Mouse (Mus musculus) neural tube, embryonic 13.5 days (tissue): ENCODE measurements around the gene Fxr2. TPM values are rescaled to one million over a fixed set of nuclear protein-coding genes. Genes with fewer than 3 reads are reported as not detected.

Experiments used
- ATAC-seq: fragments of 200-750 bp; cut with Nextera tagmentation; 2 replicates; pipeline ENCODE4 v1.8.0; 2017; ENCODE audit warnings: low read depth, mild to moderate bottlenecking, moderate TSS enrichment, moderate library complexity
- H3K27ac ChIP-seq: fragments of 300-500 bp; sonication (generic); replicated peaks from 2 replicates; pipeline ENCODE4 v1.5.1; 2015; ENCODE audit warnings: moderate library complexity, mild to moderate bottlenecking, inconsistent platforms
- H3K27me3 ChIP-seq: fragments of 300-500 bp; sonication (generic); 2 replicates; pipeline ENCODE4 v1.6.1; 2015; ENCODE audit warnings: mild to moderate bottlenecking, inconsistent platforms
- H3K36me3 ChIP-seq: fragments of 300-500 bp; sonication (generic); 2 replicates; pipeline ENCODE4 v1.6.1; 2015; ENCODE audit warnings: mild to moderate bottlenecking, inconsistent platforms
- H3K4me1 ChIP-seq: fragments of 300-500 bp; sonication (generic); replicated peaks from 2 replicates; pipeline ENCODE4 v1.6.1; 2015; ENCODE audit warnings: inconsistent platforms
- H3K4me2 ChIP-seq: fragments of 300-500 bp; sonication (generic); 2 replicates; pipeline ENCODE4 v1.6.1; 2015; ENCODE audit warnings: inconsistent platforms, mild to moderate bottlenecking, moderate library complexity
- H3K4me3 ChIP-seq: fragments of 300-500 bp; sonication (generic); 2 replicates; pipeline ENCODE4 v1.5.1; 2015; ENCODE audit warnings: mild to moderate bottlenecking, inconsistent platforms
- H3K9ac ChIP-seq: fragments of 300-500 bp; sonication (generic); 2 replicates; pipeline ENCODE4 v1.6.1; 2015; ENCODE audit warnings: moderate library complexity, mild to moderate bottlenecking, inconsistent platforms
- H3K9me3 ChIP-seq: fragments of 300-500 bp; sonication (generic); 2 replicates; pipeline ENCODE4 v1.6.1; 2016; ENCODE audit warnings: inconsistent platforms
- WGBS: fragments of 180-500 bp; shearing (Covaris S2); methylation state at CpG from one replicate; pipeline ENCODE4 v1.1.7; 2015; 5-methylcytosine and 5-hydroxymethylcytosine counted together
- polyA plus RNA-seq: library from polyadenylated mRNA; unstranded; fragments of >200 nt; fragmentation: Nextera tagmentation; extraction: Ambion mirVana; gene quantifications from 2 replicates; pipeline ENCODE4 v1.2.1, GENCODE M21; 2015

Gene Fxr2
- polyA plus RNA-seq, 1 experiment from 2014 or later: 55.1 TPM

- peaks cover 5% of the 10 kb centered on the region; the same call in 1 of the 2 replicates for H3K27me3 ChIP-seq
- H3K27ac ChIP-seq: peak overlapping the region; percentile 52
- H3K4me2 ChIP-seq: peak overlapping the region; percentile 4; the same call in 1 of the 2 replicates
- no peak overlapping the region for H3K9ac ChIP-seq
- H3K4me3 ChIP-seq: no peak overlapping the region
- WGBS: 16% methylated on average over 6 of the region's 6 CpGs
- H3K9me3 ChIP-seq: no peaks in the 10 kb centered on the region
- ATAC-seq: peak; percentile 52
- peaks cover 41% of the 10 kb centered on the region for H3K4me1 ChIP-seq
- H3K36me3 ChIP-seq: peaks cover 17% of the 10 kb centered on the region
Observed at GRCm38 (mm10) chr11:69600098-69600497, 32.7 kb upstream of the Fxr2 start.

DNA sequence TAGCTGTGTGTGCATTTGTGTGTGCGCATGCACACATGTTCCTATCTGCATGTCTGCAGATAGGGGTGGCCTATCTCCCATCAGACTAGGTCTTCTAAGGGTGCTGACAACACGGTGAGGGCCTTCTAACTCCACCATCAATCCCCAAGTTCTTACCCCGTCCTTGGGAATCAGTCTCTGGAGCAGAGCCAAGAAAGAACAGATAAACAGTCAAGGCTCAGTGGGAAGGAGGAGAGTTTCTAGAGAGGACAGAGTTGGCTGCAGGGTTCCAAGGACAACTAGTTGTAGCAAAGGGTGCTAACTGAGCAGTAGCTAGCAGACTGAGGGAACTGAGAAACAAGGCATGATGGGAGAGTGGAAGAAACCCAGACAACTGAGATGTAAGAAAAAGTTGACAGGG is 31.0 kb upstream of the Fxr2 start:
- WGBS: 84% methylated on average over 3 of the region's 3 CpGs
- no peak for ATAC-seq
- peaks cover 44% of the 10 kb centered on the region for H3K4me1 ChIP-seq

GRCm38 (mm10) chr11:69603516-69603915 is 29.3 kb upstream of the Fxr2 start:
- 75% methylated on average over 8 of the region's 8 CpGs for WGBS
- no peak for ATAC-seq
- peak overlapping the region; percentile 99 for H3K4me2 ChIP-seq
- H3K27me3 ChIP-seq: peaks cover 5% of the 10 kb centered on the region; the same call in 1 of the 2 replicates
- no peaks in the 10 kb centered on the region for H3K9me3 ChIP-seq
- no peak overlapping the region for H3K27ac ChIP-seq
- H3K36me3 ChIP-seq: peaks cover 17% of the 10 kb centered on the region
- H3K9ac ChIP-seq: no peak overlapping the region
- peaks cover 44% of the 10 kb centered on the region for H3K4me1 ChIP-seq
- H3K4me3 ChIP-seq: peak overlapping the region; percentile 71; the same call in 1 of the 2 replicates

More for the DNA sequence above, 31.0 kb upstream of the Fxr2 start:
- Histone ChIP-seq H3K4me3 (no peak overlapping the region), H3K36me3 (peaks cover 17% of the 10 kb centered on the region), H3K27ac (no peak overlapping the region), H3K4me2 (no peak overlapping the region), H3K9ac (no peak overlapping the region), H3K9me3 (no peaks in the 10 kb centered on the region), H3K27me3 (peaks cover 5% of the 10 kb centered on the region; the same call in 1 of the 2 replicates)

DNA sequence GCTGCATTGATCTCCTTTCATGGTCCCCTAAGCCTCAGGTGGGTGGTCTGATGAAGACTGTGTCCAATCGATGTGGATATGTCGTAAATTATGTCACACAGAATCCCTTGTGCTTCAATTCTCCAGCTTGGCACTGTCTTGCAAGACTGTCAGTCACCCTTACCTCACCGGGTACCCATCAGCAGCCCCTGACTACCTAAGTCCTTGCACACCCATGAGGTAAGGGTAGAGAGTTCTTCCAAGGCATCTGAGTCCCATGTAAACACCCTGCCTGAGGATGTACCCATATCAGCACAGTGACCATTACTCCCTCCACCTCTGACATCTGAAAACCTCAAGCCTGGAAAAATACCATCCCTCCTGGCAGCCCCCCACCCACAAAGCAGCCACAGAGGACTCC is 28.4 kb upstream of the Fxr2 start:
- Histone ChIP-seq H3K9me3 (no peaks in the 10 kb centered on the region), H3K4me2 (peak overlapping the region; percentile 99), H3K36me3 (peaks cover 17% of the 10 kb centered on the region), H3K4me1 (peaks cover 42% of the 10 kb centered on the region), H3K4me3 (peak overlapping the region; percentile 71), H3K9ac (peak overlapping the region; percentile 89), H3K27me3 (peaks cover 5% of the 10 kb centered on the region; the same call in 1 of the 2 replicates), H3K27ac (peak overlapping the region; percentile 70; the same call in 1 of the 2 replicates)
- WGBS: 37% methylated on average over 3 of the region's 3 CpGs
- ATAC-seq: no peak

DNA sequence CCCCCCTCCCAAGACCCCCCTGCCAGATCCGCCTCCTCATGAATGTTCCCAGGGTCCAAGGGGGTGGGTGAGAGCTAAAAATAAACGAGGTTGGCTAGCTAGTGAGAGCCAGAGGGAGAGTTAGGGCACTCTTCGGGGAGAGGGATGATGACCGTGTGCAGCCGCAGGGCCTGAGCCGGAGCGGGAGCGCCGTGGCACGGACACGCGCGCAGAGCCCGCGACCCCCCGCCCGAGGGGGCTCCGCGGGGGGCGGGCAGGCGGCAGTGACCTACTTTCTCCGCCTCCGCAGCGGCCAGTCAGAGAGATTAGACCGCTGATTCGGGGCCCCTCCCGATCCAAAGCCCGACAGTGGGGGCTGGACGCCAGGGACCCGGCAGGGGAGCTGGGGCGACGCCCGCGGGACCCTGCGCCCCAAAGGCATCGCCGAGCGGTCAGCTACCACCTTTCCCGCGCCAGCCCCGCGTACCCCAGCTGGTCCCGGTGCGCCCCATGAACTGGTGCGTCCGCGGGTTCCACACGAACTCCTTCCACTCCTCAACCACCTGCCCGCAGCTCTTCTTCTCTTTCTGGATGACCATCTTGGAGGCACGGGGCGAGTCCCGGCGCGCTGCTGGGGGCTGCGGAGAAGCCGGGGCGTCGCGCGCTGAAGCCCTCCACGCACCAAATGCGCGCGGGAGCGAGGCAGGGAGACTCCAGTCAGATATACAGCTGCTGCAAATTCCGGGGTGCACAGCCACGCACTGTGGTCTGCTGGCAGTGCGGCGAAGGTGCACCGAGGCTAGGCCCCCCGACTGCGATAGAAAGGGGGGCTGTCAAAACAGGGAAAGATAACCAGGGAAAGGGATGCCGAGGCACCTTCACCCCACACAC is 27.8 kb upstream of the Fxr2 start:
- Histone ChIP-seq H3K4me1 (peaks cover 35% of the 10 kb centered on the region), H3K4me3 (peak overlapping the region; percentile 71), H3K9me3 (no peaks in the 10 kb centered on the region), H3K9ac (peak overlapping the region; percentile 89), H3K27me3 (peaks cover 5% of the 10 kb centered on the region; the same call in 1 of the 2 replicates), H3K36me3 (peaks cover 17% of the 10 kb centered on the region), H3K4me2 (peak overlapping the region; percentile 99), H3K27ac (peak overlapping the region; percentile 70)
- under 1% methylated on average over 67 of the region's 73 CpGs for WGBS
- ATAC-seq: peak; percentile 52

DNA sequence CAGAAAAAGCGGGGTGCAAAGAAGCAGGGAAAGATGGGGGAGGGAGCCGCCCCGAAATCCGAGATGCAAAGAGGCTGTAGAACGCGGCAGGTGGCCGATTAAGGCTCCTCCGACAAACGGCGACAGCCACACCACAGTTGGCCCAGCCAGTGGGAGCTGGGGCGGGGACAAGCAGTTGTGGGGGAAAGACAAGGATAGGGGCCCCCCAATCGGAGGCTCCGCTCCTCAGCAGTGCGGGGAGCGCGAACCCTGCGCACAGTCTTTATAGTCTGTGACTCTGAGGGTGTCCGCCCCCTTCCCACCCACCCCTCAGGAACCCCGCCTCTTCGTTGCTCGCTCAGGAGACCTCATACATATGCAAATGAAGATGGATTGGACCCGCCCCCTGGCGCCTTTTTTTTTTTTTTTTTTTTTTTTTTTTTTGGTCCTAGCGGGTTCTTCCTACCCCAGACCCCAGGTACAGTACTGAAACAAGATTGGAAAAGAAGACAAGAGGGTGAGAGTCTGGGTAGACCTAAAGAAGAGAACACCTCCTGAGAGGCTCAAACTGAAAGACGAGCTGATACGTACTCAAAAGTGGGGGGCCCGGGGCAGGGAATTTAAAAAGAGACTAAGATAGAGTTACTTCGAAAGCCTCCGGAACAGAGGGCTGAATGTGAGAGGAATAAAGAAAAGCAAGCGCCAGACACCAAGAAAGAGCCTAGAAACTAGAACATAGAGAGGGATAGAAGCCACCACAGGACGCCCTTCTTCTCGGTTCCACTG is 26.9 kb upstream of the Fxr2 start, which contains the start of gene Atp1b2:
TSS of gene Atp1b2 (minus strand) at position 217 of the 765 bp plus-strand sequence.
- peak; percentile 89 for ATAC-seq
- Histone ChIP-seq H3K4me2 (peak within 1 kb of the TSS; percentile 99), H3K4me3 (peak within 1 kb of the TSS; percentile 71), H3K9ac (peak within 1 kb of the TSS; percentile 89), H3K4me1 (peaks cover 26% of the 10 kb centered on the region), H3K36me3 (peaks cover 15% of the 10 kb centered on the region), H3K27ac (peak within 1 kb of the TSS; percentile 70), H3K27me3 (peaks cover 5% of the 10 kb centered on the region; the same call in 1 of the 2 replicates), H3K9me3 (no peaks in the 10 kb centered on the region)
- WGBS: 2% methylated on average over 29 of the region's 32 CpGs

DNA sequence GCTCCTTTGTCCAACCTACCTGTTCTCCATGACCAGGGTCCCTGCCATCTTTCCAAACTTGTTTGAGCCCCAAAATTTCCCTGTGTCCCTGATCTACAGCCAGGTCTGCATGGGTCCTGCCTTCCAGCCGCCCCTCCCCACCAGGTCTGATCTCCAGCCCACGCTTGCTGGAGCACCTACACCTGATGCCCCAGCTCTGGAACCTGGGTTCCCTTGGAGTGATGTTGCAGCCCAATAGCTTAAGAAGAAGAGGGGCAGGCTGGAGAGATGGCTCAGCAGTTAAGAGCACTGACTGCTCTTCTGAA is 26.3 kb upstream of the Fxr2 start:
- peaks cover 13% of the 10 kb centered on the region for H3K36me3 ChIP-seq
- no peak for ATAC-seq
- H3K27ac ChIP-seq: no peak overlapping the region
- peaks cover 26% of the 10 kb centered on the region for H3K4me1 ChIP-seq
- H3K27me3 ChIP-seq: peaks cover 5% of the 10 kb centered on the region; the same call in 1 of the 2 replicates
- peak overlapping the region; percentile 71; the same call in 1 of the 2 replicates for H3K4me3 ChIP-seq
- 63% methylated on average over 2 of the region's 2 CpGs for whole genome bisulfite sequencing
- H3K4me2 ChIP-seq: peak overlapping the region; percentile 99
- no peak overlapping the region for H3K9ac ChIP-seq
- no peaks in the 10 kb centered on the region for H3K9me3 ChIP-seq

DNA sequence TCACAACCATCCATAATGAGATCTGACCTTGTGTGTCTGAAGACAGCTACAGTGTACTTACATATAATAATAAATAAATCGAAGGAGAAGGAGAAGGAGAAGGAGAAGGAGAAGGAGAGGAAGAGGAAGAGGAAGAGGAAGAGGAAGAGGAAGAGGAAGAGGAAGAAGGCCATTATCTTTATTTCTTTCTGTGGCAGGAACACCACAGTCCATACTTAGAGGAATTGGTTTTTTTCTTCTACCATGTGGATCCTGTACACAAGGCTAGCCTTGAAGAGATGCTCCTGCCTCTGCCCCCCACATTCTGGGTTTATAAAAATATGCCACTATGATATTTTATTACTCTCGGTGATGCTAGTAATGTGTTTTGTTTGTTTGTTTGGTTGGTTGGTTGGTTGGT is 26.0 kb upstream of the Fxr2 start:
- H3K9me3 ChIP-seq: no peaks in the 10 kb centered on the region
- no peak overlapping the region for H3K4me2 ChIP-seq
- no peak overlapping the region for H3K9ac ChIP-seq
- ATAC-seq: no peak
- H3K27me3 ChIP-seq: peaks cover 5% of the 10 kb centered on the region; the same call in 1 of the 2 replicates
- H3K4me3 ChIP-seq: no peak overlapping the region
- H3K4me1 ChIP-seq: peaks cover 22% of the 10 kb centered on the region
- H3K27ac ChIP-seq: no peak overlapping the region
- WGBS: 77% methylated on average over 2 of the region's 2 CpGs
- peaks cover 9% of the 10 kb centered on the region for H3K36me3 ChIP-seq

- peaks cover 20% of the 10 kb centered on the region for H3K4me1 ChIP-seq
Observed at GRCm38 (mm10) chr11:69608525-69608924, 24.3 kb upstream of the Fxr2 start.

DNA sequence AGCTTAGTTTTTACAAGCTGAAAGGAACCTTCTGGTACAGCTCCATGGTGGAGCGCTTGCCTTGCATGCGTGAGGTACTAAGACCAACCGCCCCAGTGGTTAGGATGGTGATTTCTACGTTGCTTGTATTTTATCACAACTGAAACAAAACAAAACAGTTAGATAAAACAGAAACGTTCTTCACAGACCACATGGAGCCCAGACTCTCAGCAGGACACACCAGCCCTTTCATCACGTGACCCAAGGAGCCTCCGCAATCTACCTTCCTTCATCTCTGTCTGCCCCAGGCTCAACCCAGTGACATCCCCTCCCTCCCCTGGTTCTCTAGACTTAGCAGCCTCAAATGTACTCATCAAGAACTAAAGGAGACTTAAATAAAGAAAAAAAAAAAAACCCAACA is 23.4 kb upstream of the Fxr2 start:
- H3K4me2 ChIP-seq: no peak overlapping the region
- WGBS: 59% methylated on average over 7 of the region's 7 CpGs
- peaks cover 16% of the 10 kb centered on the region for H3K4me1 ChIP-seq
- no peaks in the 10 kb centered on the region for H3K9me3 ChIP-seq
- H3K4me3 ChIP-seq: no peak overlapping the region
- no peak for ATAC-seq
- no peak overlapping the region for H3K9ac ChIP-seq
- H3K27ac ChIP-seq: no peak overlapping the region
- H3K27me3 ChIP-seq: no peaks in the 10 kb centered on the region
- no peaks in the 10 kb centered on the region for H3K36me3 ChIP-seq

More at GRCm38 (mm10) chr11:69608525-69608924, 24.3 kb upstream of the Fxr2 start:
- WGBS: 89% methylated on average over 3 of the region's 3 CpGs
- H3K4me2 ChIP-seq: no peak overlapping the region
- peaks cover 5% of the 10 kb centered on the region; the same call in 1 of the 2 replicates for H3K27me3 ChIP-seq
- H3K36me3 ChIP-seq: no peaks in the 10 kb centered on the region
- ATAC-seq: no peak
- no peaks in the 10 kb centered on the region for H3K9me3 ChIP-seq
- H3K9ac ChIP-seq: no peak overlapping the region
- H3K27ac ChIP-seq: no peak overlapping the region
- H3K4me3 ChIP-seq: no peak overlapping the region

DNA sequence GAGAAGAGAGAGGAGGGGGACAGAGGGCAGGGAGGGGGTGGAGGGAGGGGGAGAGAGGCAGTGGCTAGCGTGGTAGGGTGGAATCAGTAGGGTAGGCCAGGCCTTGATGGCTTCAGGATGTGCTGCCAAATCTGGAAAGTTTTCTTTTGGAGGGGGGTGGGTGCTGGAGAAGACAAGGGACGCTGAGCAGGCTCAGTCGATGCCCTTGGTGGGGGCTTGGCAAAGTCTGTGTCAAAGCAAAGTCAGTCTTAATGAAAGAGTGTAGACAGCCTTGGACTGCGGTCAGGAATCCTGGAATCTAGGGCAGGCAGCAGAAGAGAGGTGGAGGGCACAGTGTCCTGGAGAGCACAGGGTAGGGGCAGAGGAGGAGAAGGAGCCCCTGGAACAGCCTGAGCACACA is 21.9 kb upstream of the Fxr2 start:
- 63% methylated on average over 4 of the region's 4 CpGs for WGBS
- H3K4me1 ChIP-seq: peaks cover 9% of the 10 kb centered on the region

More for the DNA sequence above, 21.9 kb upstream of the Fxr2 start:
- H3K9me3 ChIP-seq: no peaks in the 10 kb centered on the region
- no peak overlapping the region for H3K9ac ChIP-seq
- H3K27me3 ChIP-seq: peaks cover 8% of the 10 kb centered on the region; the same call in 1 of the 2 replicates
- no peak for ATAC-seq
- H3K36me3 ChIP-seq: no peaks in the 10 kb centered on the region
- no peak overlapping the region for H3K4me2 ChIP-seq
- no peak overlapping the region for H3K27ac ChIP-seq
- no peak overlapping the region for H3K4me3 ChIP-seq
